Mouse (Mus musculus) small intestine, adult 2 months (tissue): ENCODE data around the gene Ormdl3.

Experiments
- CTCF ChIP-seq: fragments of 200-500 bp; IDR thresholded peaks from 2 replicates; pipeline ENCODE4 v1.5.1; 2012; ENCODE audit warnings: low read depth, mild to moderate bottlenecking, control low read depth, inconsistent platforms, low read length, moderate library complexity, mixed read lengths; ENCODE audit not compliant: insufficient replicate concordance, insufficient read length; ENCODE audit errors: extremely low read depth
- POLR2A ChIP-seq: fragments of 200-500 bp; IDR thresholded peaks from 2 replicates; pipeline ENCODE4 v1.6.1; 2012; ENCODE audit warnings: low read depth, mild to moderate bottlenecking, control low read depth, inconsistent platforms, low read length, moderate library complexity

- TF ChIP-seq CTCF (no peak), POLR2A (no peak)
These were observed 4.0 kb downstream of the Ormdl3 start for GRCm38 (mm10) chr11:98583265-98583552.
